Mouse (Mus musculus): ENCODE results near the gene Mcidas. TPM values are rescaled to one million over a fixed set of nuclear protein-coding genes. Genes with fewer than 3 reads are reported as not detected.

The Mcidas gene
- total and polyA plus RNA-seq, 2 experiments from 2014 or later, result 0.77 to 0.81 TPM

GRCm38 (mm10) chr13:112988866-112989265 lies 4.8 kb upstream of the Mcidas start:
- TF ChIP-seq CTCF (IDR thresholded peaks at IDR 0.05), result no peak
- WGBS, result under 1% methylated on average over 19 of the region's 19 CpGs
- DNase-seq (ENCODE audit: low spot score), result no peak
- Histone ChIP-seq H3K9ac (replicated peaks; ENCODE audit: low read length, poor library complexity, severe bottlenecking) (no peak overlapping the region), H3K36me3 (ENCODE audit: insufficient read depth, low read length) (no peaks in the 10 kb centered on the region), H3K9me3 (ENCODE audit: low read length) (no peaks in the 10 kb centered on the region), H3K27ac (ENCODE audit: low read depth, low read length) (no peak overlapping the region), H3K4me3 (ENCODE audit: low read depth, low read length) (peak overlapping the region; percentile 58), H3K4me1 (ENCODE audit: insufficient read depth, low read length) (peaks cover 5% of the 10 kb centered on the region; the same call in 1 of the 2 replicates), H3K4me2 (ENCODE audit: low read depth, low read length, poor library complexity, severe bottlenecking) (peak overlapping the region; percentile 96), H3K27me3 (ENCODE audit: insufficient read depth, low read length) (peaks cover 60% of the 10 kb centered on the region)
- no peak for ATAC-seq (ENCODE audit: low FRiP score)

GRCm38 (mm10) chr13:112989541-112989940 lies 4.1 kb upstream of the Mcidas start:
- H3K36me3 ChIP-seq (ENCODE audit: insufficient read depth, low read length), result no peaks in the 10 kb centered on the region
- 0 out of 2 replicates have a peak overlapping the region, but pooled peaks have one; percentile 15 for H3K4me2 ChIP-seq (ENCODE audit: low read depth, low read length, poor library complexity, severe bottlenecking)
- H3K27me3 ChIP-seq (ENCODE audit: insufficient read depth, low read length), result peaks cover 61% of the 10 kb centered on the region
- WGBS, result under 1% methylated on average over 23 of the region's 23 CpGs
- H3K4me1 ChIP-seq (ENCODE audit: insufficient read depth, low read length), result peaks cover 5% of the 10 kb centered on the region; the same call in 1 of the 2 replicates
- no peak overlapping the region for H3K27ac ChIP-seq (ENCODE audit: low read depth, low read length)
- TF ChIP-seq CTCF (IDR thresholded peaks at IDR 0.05), result no peak
- no peak for DNase-seq (ENCODE audit: low spot score)
- no peak overlapping the region for H3K9ac ChIP-seq (replicated peaks; ENCODE audit: low read length, poor library complexity, severe bottlenecking)
- H3K4me3 ChIP-seq (ENCODE audit: low read depth, low read length), result peak overlapping the region; percentile 6; the same call in 1 of the 2 replicates
- no peaks in the 10 kb centered on the region for H3K9me3 ChIP-seq (ENCODE audit: low read length)
- ATAC-seq (ENCODE audit: low FRiP score), result no peak

GRCm38 (mm10) chr13:112990346-112990745 lies 3.3 kb upstream of the Mcidas start:
- 5% methylated on average over 4 of the region's 4 CpGs for WGBS
- no peak overlapping the region for H3K27ac ChIP-seq (ENCODE audit: low read depth, low read length)
- peaks cover 69% of the 10 kb centered on the region for H3K27me3 ChIP-seq (ENCODE audit: insufficient read depth, low read length)
- H3K9ac ChIP-seq (replicated peaks; ENCODE audit: low read length, poor library complexity, severe bottlenecking), result no peak overlapping the region
- no peak for TF ChIP-seq CTCF (IDR thresholded peaks at IDR 0.05)
- H3K36me3 ChIP-seq (ENCODE audit: insufficient read depth, low read length), result no peaks in the 10 kb centered on the region
- H3K9me3 ChIP-seq (ENCODE audit: low read length), result no peaks in the 10 kb centered on the region
- DNase-seq (ENCODE audit: low spot score), result no peak
- H3K4me1 ChIP-seq (ENCODE audit: insufficient read depth, low read length), result peaks cover 5% of the 10 kb centered on the region; the same call in 1 of the 2 replicates
- ATAC-seq (ENCODE audit: low FRiP score), result no peak
- no peak overlapping the region for H3K4me2 ChIP-seq (ENCODE audit: low read depth, low read length, poor library complexity, severe bottlenecking)
- no peak overlapping the region for H3K4me3 ChIP-seq (ENCODE audit: low read depth, low read length)

GRCm38 (mm10) chr13:112994191-112994590 lies 546 bp downstream of the Mcidas start:
- Histone ChIP-seq H3K4me3 (ENCODE audit: low read depth, low read length) (peak overlapping the region; percentile 45), H3K9me3 (ENCODE audit: low read length) (no peaks in the 10 kb centered on the region), H3K4me1 (ENCODE audit: insufficient read depth, low read length) (peaks cover 5% of the 10 kb centered on the region; the same call in 1 of the 2 replicates), H3K27me3 (ENCODE audit: insufficient read depth, low read length) (peaks cover 74% of the 10 kb centered on the region), H3K4me2 (ENCODE audit: low read depth, low read length, poor library complexity, severe bottlenecking) (peak overlapping the region; percentile 74), H3K27ac (ENCODE audit: low read depth, low read length) (no peak overlapping the region), H3K9ac (replicated peaks; ENCODE audit: low read length, poor library complexity, severe bottlenecking) (peak overlapping the region; percentile 52), H3K36me3 (ENCODE audit: insufficient read depth, low read length) (no peaks in the 10 kb centered on the region)
- ATAC-seq (ENCODE audit: low FRiP score) (peak; percentile 67), DNase-seq (ENCODE audit: low spot score) (peak; percentile 66)
- WGBS, result 2% methylated on average over 25 of the region's 25 CpGs
- peak; percentile 80 for TF ChIP-seq CTCF (IDR thresholded peaks at IDR 0.05)

GRCm38 (mm10) chr13:112996407-112996806 lies 2.8 kb downstream of the Mcidas start:
- H3K9ac ChIP-seq (replicated peaks; ENCODE audit: low read length, poor library complexity, severe bottlenecking), result no peak overlapping the region
- TF ChIP-seq CTCF (IDR thresholded peaks at IDR 0.05), result no peak
- no peaks in the 10 kb centered on the region for H3K9me3 ChIP-seq (ENCODE audit: low read length)
- H3K36me3 ChIP-seq (ENCODE audit: insufficient read depth, low read length), result no peaks in the 10 kb centered on the region
- H3K27ac ChIP-seq (ENCODE audit: low read depth, low read length), result no peak overlapping the region
- no peak for DNase-seq (ENCODE audit: low spot score)
- WGBS, result 56% methylated on average over 4 of the region's 4 CpGs
- no peak for ATAC-seq (ENCODE audit: low FRiP score)
- peaks cover 63% of the 10 kb centered on the region for H3K27me3 ChIP-seq (ENCODE audit: insufficient read depth, low read length)
- peaks cover 5% of the 10 kb centered on the region; the same call in 1 of the 2 replicates for H3K4me1 ChIP-seq (ENCODE audit: insufficient read depth, low read length)
- no peak overlapping the region for H3K4me2 ChIP-seq (ENCODE audit: low read depth, low read length, poor library complexity, severe bottlenecking)
- H3K4me3 ChIP-seq (ENCODE audit: low read depth, low read length), result no peak overlapping the region

GRCm38 (mm10) chr13:112997369-112997768 lies 3.7 kb downstream of the Mcidas start:
- no peak for ATAC-seq (ENCODE audit: low FRiP score)
- WGBS, result 73% methylated on average over 6 of the region's 6 CpGs

More at GRCm38 (mm10) chr13:112997369-112997768, 3.7 kb downstream of the Mcidas start:
- H3K27ac ChIP-seq (ENCODE audit: low read depth, low read length), result no peak overlapping the region
- H3K4me2 ChIP-seq (ENCODE audit: low read depth, low read length, poor library complexity, severe bottlenecking), result no peak overlapping the region
- no peaks in the 10 kb centered on the region for H3K36me3 ChIP-seq (ENCODE audit: insufficient read depth, low read length)
- DNase-seq (ENCODE audit: low spot score), result no peak
- TF ChIP-seq CTCF (IDR thresholded peaks at IDR 0.05), result no peak
- H3K4me1 ChIP-seq (ENCODE audit: insufficient read depth, low read length), result peaks cover 5% of the 10 kb centered on the region; the same call in 1 of the 2 replicates
- no peak overlapping the region for H3K4me3 ChIP-seq (ENCODE audit: low read depth, low read length)
- no peaks in the 10 kb centered on the region for H3K9me3 ChIP-seq (ENCODE audit: low read length)
- H3K9ac ChIP-seq (replicated peaks; ENCODE audit: low read length, poor library complexity, severe bottlenecking), result no peak overlapping the region
- H3K27me3 ChIP-seq (ENCODE audit: insufficient read depth, low read length), result peaks cover 60% of the 10 kb centered on the region

All from midbrain, postnatal 0 days (tissue).